Comparison of ENCODE assay signal across 12 mouse cellular contexts in genomic region chr3:105521639-105522038, GRCm38 (mm10).
DNase-seq lines count a peak whose midpoint lies in the region; ATAC-seq and TF ChIP-seq lines count a peak whose summit lies in the region.
"Had no signal": no experiment of that assay in that cellular context is flagged by ENCODE, and none has a peak within 500 bp of the region (broad histone marks: within the 10 kb centered on the region; RNA-seq: fewer than 3 reads in every experiment).

No protein-coding gene starts in this region.

- DNase-seq in forebrain, embryonic 11.5 days (ENCODE audit: low spot score), result no peak
- DNase-seq in heart, postnatal 14 days, result no peak
- no peak for DNase-seq in heart, postnatal 0 days (ENCODE audit: low spot score)
- DNase-seq in MN1 (ENCODE audit: low spot score), result no peak
- DNase-seq in embryo, embryonic 11 days, result no peak

- TF ChIP-seq EP300 in heart, postnatal 0 days (IDR thresholded peaks at IDR 0.05; ENCODE audit: low read depth), result no peak

- TF ChIP-seq CTCF in cortical plate, adult 2 months (IDR thresholded peaks at IDR 0.05; ENCODE audit: extremely low read depth, insufficient read depth, low read length), result no peak
- TF ChIP-seq CTCF in heart, postnatal 0 days (IDR thresholded peaks at IDR 0.05; ENCODE audit: low read depth), result no peak

- no peak for TF ChIP-seq POLR2A in cortical plate, adult 2 months (IDR thresholded peaks at IDR 0.05; ENCODE audit: extremely low read depth, insufficient read depth, low read length)

- peaks cover 12% of the 10 kb centered on the region for H3K4me1 ChIP-seq in forebrain, embryonic 13.5 days
- no peaks in the 10 kb centered on the region for H3K4me1 ChIP-seq in forebrain, embryonic 11.5 days (replicated peaks; ENCODE audit: control insufficient read depth, insufficient read depth, low read length)
- peaks cover 12% of the 10 kb centered on the region for H3K4me1 ChIP-seq in heart, embryonic 15.5 days (replicated peaks)
- H3K4me1 ChIP-seq in cortical plate, adult 2 months (ENCODE audit: control insufficient read depth, insufficient read depth, low read length), result peaks cover 14% of the 10 kb centered on the region
- peaks cover 13% of the 10 kb centered on the region for H3K4me1 ChIP-seq in heart, postnatal 0 days (ENCODE audit: control insufficient read depth, insufficient read depth)
- H3K4me1 ChIP-seq: intestine, embryonic 15.5 days; kidney, embryonic 15.5 days; limb, embryonic 12.5 days; liver, embryonic 15.5 days had no signal

- H3K4me2 ChIP-seq in forebrain, embryonic 13.5 days, result peak overlapping the region; percentile 12; the same call in 1 of the 2 replicates
- H3K4me2 ChIP-seq in forebrain, embryonic 11.5 days (ENCODE audit: low read depth, low read length, severe bottlenecking), result no peak overlapping the region
- peak overlapping the region; percentile 39 for H3K4me2 ChIP-seq in heart, embryonic 15.5 days
- H3K4me2 ChIP-seq in heart, postnatal 0 days (ENCODE audit: low read depth, low read length), result peak overlapping the region; percentile 13; the same call in 1 of the 2 replicates
- H3K4me2 ChIP-seq: intestine, embryonic 15.5 days; kidney, embryonic 15.5 days; limb, embryonic 12.5 days; liver, embryonic 15.5 days had no signal

- H3K4me3 ChIP-seq in forebrain, embryonic 13.5 days, result no peak overlapping the region
- H3K4me3 ChIP-seq in forebrain, embryonic 11.5 days (ENCODE audit: low read depth, low read length), result no peak overlapping the region
- no peak overlapping the region for H3K4me3 ChIP-seq in heart, embryonic 15.5 days
- H3K4me3 ChIP-seq in cortical plate, adult 2 months (ENCODE audit: insufficient read depth, low read length), result no peak overlapping the region
- H3K4me3 ChIP-seq in heart, postnatal 0 days (ENCODE audit: low read depth, low read length), result 0 out of 2 replicates have a peak overlapping the region, but pooled peaks have one; percentile 6
- H3K4me3 ChIP-seq: intestine, embryonic 15.5 days; kidney, embryonic 15.5 days; limb, embryonic 12.5 days; liver, embryonic 15.5 days had no signal

- no peak overlapping the region for H3K9ac ChIP-seq in forebrain, embryonic 13.5 days
- H3K9ac ChIP-seq in forebrain, embryonic 11.5 days (ENCODE audit: low read length), result no peak overlapping the region
- no peak overlapping the region for H3K9ac ChIP-seq in heart, embryonic 15.5 days
- no peak overlapping the region for H3K9ac ChIP-seq in heart, postnatal 0 days (replicated peaks; ENCODE audit: low read depth, low read length)
- H3K9ac ChIP-seq: intestine, embryonic 15.5 days; kidney, embryonic 15.5 days; limb, embryonic 12.5 days; liver, embryonic 15.5 days had no signal

- no peaks in the 10 kb centered on the region for H3K9me3 ChIP-seq in forebrain, embryonic 13.5 days (replicated peaks)
- H3K9me3 ChIP-seq in forebrain, embryonic 11.5 days (ENCODE audit: control insufficient read depth, low read length), result no peaks in the 10 kb centered on the region
- no peaks in the 10 kb centered on the region for H3K9me3 ChIP-seq in heart, embryonic 15.5 days (replicated peaks)
- H3K9me3 ChIP-seq in heart, postnatal 0 days (replicated peaks; ENCODE audit: control insufficient read depth, low read length), result no peaks in the 10 kb centered on the region
- H3K9me3 ChIP-seq: intestine, embryonic 15.5 days; kidney, embryonic 15.5 days; limb, embryonic 12.5 days; liver, embryonic 15.5 days had no signal

- no peak for ATAC-seq in forebrain, embryonic 13.5 days
- ATAC-seq in forebrain, embryonic 11.5 days (replicated peaks; ENCODE audit: low FRiP score), result no peak
- no peak for ATAC-seq in heart, embryonic 15.5 days (replicated peaks; ENCODE audit: insufficient number of reproducible peaks, insufficient read depth, low FRiP score, low read depth)
- no peak for ATAC-seq in heart, postnatal 0 days (ENCODE audit: insufficient read depth, low read depth)

- intact Hi-C loops in heart, postnatal 14 days (cut with DNase I), result loop anchor here (5.0 kb wide), 1 partner anchor 69 kb away; the partner anchor contains the start of gene Kcnd3

- peak overlapping the region; percentile 44 for H3K27ac ChIP-seq in forebrain, embryonic 13.5 days
- H3K27ac ChIP-seq in forebrain, embryonic 11.5 days (ENCODE audit: low read depth, low read length), result no peak overlapping the region
- peak overlapping the region; percentile 59 for H3K27ac ChIP-seq in heart, embryonic 15.5 days
- H3K27ac ChIP-seq in cortical plate, adult 2 months (ENCODE audit: insufficient read depth, low read length), result peak overlapping the region; percentile 53
- peak overlapping the region; percentile 82 for H3K27ac ChIP-seq in heart, postnatal 0 days (ENCODE audit: low read depth)
- H3K27ac ChIP-seq: intestine, embryonic 15.5 days; kidney, embryonic 15.5 days; limb, embryonic 12.5 days; liver, embryonic 15.5 days had no signal

- no peaks in the 10 kb centered on the region for H3K27me3 ChIP-seq in forebrain, embryonic 13.5 days
- H3K27me3 ChIP-seq in forebrain, embryonic 11.5 days (ENCODE audit: control insufficient read depth, insufficient read depth, low read length), result no peaks in the 10 kb centered on the region
- no peaks in the 10 kb centered on the region for H3K27me3 ChIP-seq in heart, embryonic 15.5 days
- H3K27me3 ChIP-seq in heart, postnatal 0 days (ENCODE audit: control insufficient read depth, insufficient read depth, low read length), result no peaks in the 10 kb centered on the region
- H3K27me3 ChIP-seq: intestine, embryonic 15.5 days; kidney, embryonic 15.5 days; liver, embryonic 15.5 days had no signal

- H3K36me3 ChIP-seq in forebrain, embryonic 13.5 days (ENCODE audit: poor library complexity, severe bottlenecking), result no peaks in the 10 kb centered on the region
- no peaks in the 10 kb centered on the region for H3K36me3 ChIP-seq in forebrain, embryonic 11.5 days (ENCODE audit: control insufficient read depth, insufficient read depth, low read length)
- no peaks in the 10 kb centered on the region for H3K36me3 ChIP-seq in heart, embryonic 15.5 days
- H3K36me3 ChIP-seq in heart, postnatal 0 days (replicated peaks; ENCODE audit: control insufficient read depth, insufficient read depth, low read length), result no peaks in the 10 kb centered on the region
- H3K36me3 ChIP-seq: intestine, embryonic 15.5 days; kidney, embryonic 15.5 days; limb, embryonic 12.5 days; liver, embryonic 15.5 days had no signal

- WGBS in forebrain, embryonic 13.5 days, result 83% methylated on average over 4 of the region's 4 CpGs
- 90% methylated on average over 4 of the region's 4 CpGs for WGBS in forebrain, embryonic 11.5 days
- WGBS in heart, embryonic 15.5 days, result 60% methylated on average over 4 of the region's 4 CpGs
- WGBS in heart, postnatal 0 days, result 42% methylated on average over 4 of the region's 4 CpGs
